Mouse (Mus musculus) hindbrain, embryonic 16.5 days (tissue): ENCODE data around the gene Cyp2t4. TPM values are rescaled to one million over a fixed set of nuclear protein-coding genes. Genes with fewer than 3 reads are reported as not detected.

Experiments used
- ATAC-seq: fragments of 200-750 bp; cut with Nextera tagmentation; 2 replicates; pipeline ENCODE4 v1.8.0; 2017; ENCODE audit warnings: moderate TSS enrichment, moderate library complexity
- H3K27ac ChIP-seq: fragments of 300-500 bp; sonication (generic); 2 replicates; pipeline ENCODE4 v1.5.1; 2014; ENCODE audit warnings: low read depth, mild to moderate bottlenecking, control low read depth, low read length, moderate library complexity
- H3K27me3 ChIP-seq: fragments of 300-500 bp; sonication (generic); replicated peaks from 2 replicates; pipeline ENCODE4 v1.6.1; 2014; ENCODE audit warnings: low read length; ENCODE audit not compliant: control insufficient read depth, insufficient read depth
- H3K36me3 ChIP-seq: fragments of 300-500 bp; sonication (generic); 2 replicates; pipeline ENCODE4 v1.6.1; 2014; ENCODE audit warnings: mild to moderate bottlenecking, low read length, moderate library complexity, mixed read lengths; ENCODE audit not compliant: control insufficient read depth, insufficient read depth
- H3K4me1 ChIP-seq: fragments of 300-500 bp; sonication (generic); 2 replicates; pipeline ENCODE4 v1.6.1; 2014; ENCODE audit warnings: low read depth, low read length; ENCODE audit not compliant: control insufficient read depth, insufficient read depth
- H3K4me2 ChIP-seq: fragments of 300-500 bp; sonication (generic); 2 replicates; pipeline ENCODE4 v1.6.1; 2014; ENCODE audit warnings: mild to moderate bottlenecking, low read length, control low read depth, moderate library complexity
- H3K4me3 ChIP-seq: fragments of 300-500 bp; sonication (generic); 2 replicates; pipeline ENCODE4 v1.5.1; 2014; ENCODE audit warnings: mild to moderate bottlenecking, low read length, control low read depth, moderate library complexity
- H3K9ac ChIP-seq: fragments of 300-500 bp; sonication (generic); 2 replicates; pipeline ENCODE4 v1.6.1; 2014; ENCODE audit warnings: low read depth, mild to moderate bottlenecking, control low read depth, low read length, moderate library complexity
- H3K9me3 ChIP-seq: fragments of 300-500 bp; sonication (generic); 2 replicates; pipeline ENCODE4 v1.6.1; 2014; ENCODE audit warnings: mild to moderate bottlenecking, low read length, moderate library complexity; ENCODE audit not compliant: control insufficient read depth
- WGBS: fragments of 180-500 bp; shearing (Covaris S2); extraction: QIAGEN DNeasy Blood & Tissue Kit; methylation state at CpG from one replicate; pipeline ENCODE4 v1.1.7; 2014; 5-methylcytosine and 5-hydroxymethylcytosine counted together
- polyA plus RNA-seq: library from polyadenylated mRNA; unstranded; fragments of >200 nt; fragmentation: Nextera tagmentation; extraction: Ambion mirVana; gene quantifications from 2 replicates; pipeline ENCODE4 v1.2.1, GENCODE M21; 2015

Cyp2t4 gene
- polyA plus RNA-seq, 1 experiment from 2014 or later = 0.13 TPM

DNA sequence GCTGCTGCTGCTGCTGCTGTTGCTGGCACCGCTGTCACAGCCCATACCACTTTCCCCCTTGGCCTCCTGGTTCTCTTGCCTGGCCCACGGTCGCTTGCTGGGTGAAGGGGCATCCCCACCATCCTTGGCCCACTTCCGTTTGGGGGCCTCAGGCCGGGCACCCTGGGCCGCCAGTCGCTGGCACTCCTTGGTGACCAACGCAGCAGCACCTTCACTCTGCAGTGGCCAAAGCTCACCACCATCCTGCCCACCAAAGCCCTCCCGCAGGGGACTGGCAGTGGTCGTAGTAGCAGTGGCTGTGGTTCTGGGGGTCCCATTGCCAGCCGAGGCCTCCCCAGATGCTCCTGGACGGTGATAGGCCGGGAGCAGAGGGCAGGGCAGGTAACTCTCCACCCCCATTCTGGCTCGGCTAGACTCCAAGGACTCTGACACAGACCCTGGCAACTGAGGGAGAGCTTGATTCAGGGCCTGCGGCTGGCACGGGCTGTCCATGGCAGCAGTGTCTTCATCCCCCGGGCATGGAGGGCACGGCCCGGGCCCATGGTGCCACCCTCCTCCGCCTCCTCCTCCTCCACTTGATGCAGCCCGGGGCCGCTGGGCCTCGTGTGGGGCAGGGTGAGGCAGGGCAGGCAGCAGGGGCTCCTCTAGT lies 11.6 kb downstream of the Cyp2t4 start:
- Histone ChIP-seq H3K27ac (peak overlapping the region; percentile 98; the same call in 1 of the 2 replicates), H3K36me3 (peaks cover 4% of the 10 kb centered on the region; the same call in 1 of the 2 replicates), H3K9ac (peak overlapping the region; percentile 91), H3K4me2 (peak overlapping the region; percentile 85), H3K9me3 (no peaks in the 10 kb centered on the region), H3K4me1 (peaks cover 61% of the 10 kb centered on the region), H3K4me3 (peak overlapping the region; percentile 81), H3K27me3 (no peaks in the 10 kb centered on the region)
- WGBS = 70% methylated on average over 23 of the region's 23 CpGs
- ATAC-seq = peak; percentile 5; the same call in 1 of the 2 replicates

DNA sequence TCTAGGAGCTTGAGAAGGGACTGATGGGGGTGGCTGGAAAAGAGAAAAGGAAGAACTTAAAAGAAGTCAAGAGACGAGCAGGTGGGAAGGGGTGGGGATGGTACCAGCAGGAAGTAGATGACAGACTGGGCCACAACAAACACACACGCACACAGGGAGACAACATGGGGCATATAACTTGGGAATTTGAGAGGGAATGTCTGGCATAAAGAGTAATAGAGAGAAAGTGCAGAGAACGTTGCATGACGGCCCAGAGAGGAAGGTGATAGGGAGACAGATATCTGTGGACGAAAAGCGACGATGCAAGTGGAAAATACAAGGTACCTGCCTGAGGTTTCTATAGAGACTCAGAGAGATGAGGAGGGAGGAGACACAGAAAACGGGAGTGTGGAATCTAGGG lies 12.2 kb downstream of the Cyp2t4 start:
- WGBS = under 1% methylated on average over 8 of the region's 8 CpGs
- H3K4me1 ChIP-seq = peaks cover 57% of the 10 kb centered on the region

DNA sequence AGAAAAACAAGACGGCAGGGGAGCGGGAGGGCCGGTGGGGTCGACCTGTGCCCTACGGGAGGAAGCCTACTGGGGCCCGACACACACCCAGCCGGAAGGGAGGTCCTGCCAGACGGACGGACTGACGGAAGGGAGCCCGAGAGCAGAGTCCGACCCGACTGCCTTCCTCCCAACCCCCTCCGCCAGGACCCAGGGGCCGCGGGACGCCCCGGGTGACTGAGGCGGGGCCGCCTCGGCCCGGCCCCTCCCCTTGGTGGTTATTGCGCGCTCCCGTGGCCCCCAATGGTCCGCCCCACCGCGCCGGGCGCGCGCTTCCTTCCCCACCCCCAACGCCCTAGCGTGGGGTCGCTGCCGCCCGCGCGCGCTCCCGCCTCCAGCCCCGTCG lies 12.7 kb downstream of the Cyp2t4 start:
- H3K27me3 ChIP-seq = no peaks in the 10 kb centered on the region
- under 1% methylated on average over 26 of the region's 43 CpGs for WGBS
- peak; percentile 63 for ATAC-seq
- H3K36me3 ChIP-seq = peaks cover 4% of the 10 kb centered on the region; the same call in 1 of the 2 replicates
- no peaks in the 10 kb centered on the region for H3K9me3 ChIP-seq
- H3K27ac ChIP-seq = peak overlapping the region; percentile 98
- H3K4me2 ChIP-seq = peak overlapping the region; percentile 85
- H3K4me3 ChIP-seq = peak overlapping the region; percentile 81
- H3K4me1 ChIP-seq = peaks cover 52% of the 10 kb centered on the region
- H3K9ac ChIP-seq = peak overlapping the region; percentile 91

More for the DNA sequence above, 12.2 kb downstream of the Cyp2t4 start:
- no peaks in the 10 kb centered on the region for H3K9me3 ChIP-seq
- peak overlapping the region; percentile 91 for H3K9ac ChIP-seq
- H3K4me3 ChIP-seq = peak overlapping the region; percentile 81
- H3K27me3 ChIP-seq = no peaks in the 10 kb centered on the region
- H3K36me3 ChIP-seq = peaks cover 4% of the 10 kb centered on the region; the same call in 1 of the 2 replicates
- peak overlapping the region; percentile 98 for H3K27ac ChIP-seq
- H3K4me2 ChIP-seq = peak overlapping the region; percentile 85
- 0 out of 2 replicates have a peak, but pooled peaks have one; percentile 1 for ATAC-seq

DNA sequence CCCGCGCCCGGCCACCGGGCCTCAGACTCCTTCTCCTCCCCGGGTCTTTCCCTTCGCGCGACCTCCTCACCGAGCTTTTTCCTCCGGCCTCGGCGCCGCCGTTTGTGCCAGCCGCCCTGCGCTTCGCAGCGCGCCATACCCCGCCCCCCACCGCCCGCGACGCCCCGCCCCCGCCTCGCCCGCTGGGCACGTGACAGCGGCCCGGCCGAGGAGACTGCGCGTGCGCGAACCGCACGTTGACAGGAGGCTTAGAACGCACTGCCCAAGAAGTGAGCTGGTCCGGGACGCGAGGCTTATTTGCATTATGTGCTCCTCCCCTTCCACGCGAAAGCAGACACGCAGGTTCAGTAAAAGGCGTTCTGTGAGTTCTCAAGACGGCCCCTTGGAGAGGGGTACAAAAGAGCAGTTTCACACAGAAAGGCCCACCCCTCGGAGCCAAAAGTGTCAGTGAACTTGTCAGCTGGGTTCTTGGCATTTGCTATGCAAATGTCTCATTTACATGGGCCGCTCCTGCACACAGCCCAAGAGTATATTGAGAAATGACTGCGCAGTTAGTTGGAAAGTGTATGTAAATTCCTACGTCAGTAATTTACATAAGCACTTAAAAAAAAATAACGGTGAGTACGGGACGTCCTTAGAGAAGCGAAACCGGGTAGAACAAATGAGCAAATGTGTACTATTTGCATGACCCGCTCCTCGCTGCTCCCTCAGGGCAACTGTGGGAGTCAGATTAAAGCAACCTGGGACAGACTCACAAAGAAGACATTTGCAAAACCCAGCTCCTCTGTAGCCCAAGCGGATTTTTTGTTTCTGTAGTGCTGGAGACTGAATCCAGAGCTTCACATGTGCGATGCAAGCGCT lies 13.3 kb downstream of the Cyp2t4 start, which contains the start of gene Egln2:
TSS of gene Egln2 (minus strand) at position 189 of the 861 bp plus-strand sequence.
- ATAC-seq = peak; percentile 81
- Histone ChIP-seq H3K9ac (peak within 1 kb of the TSS; percentile 91), H3K4me3 (peak within 1 kb of the TSS; percentile 81), H3K27me3 (no peaks in the 10 kb centered on the region), H3K4me1 (peaks cover 46% of the 10 kb centered on the region), H3K36me3 (peaks cover 4% of the 10 kb centered on the region; the same call in 1 of the 2 replicates), H3K9me3 (no peaks in the 10 kb centered on the region), H3K27ac (peak within 1 kb of the TSS; percentile 98), H3K4me2 (peak within 1 kb of the TSS; percentile 85)
- WGBS = 1% methylated on average over 61 of the region's 61 CpGs

DNA sequence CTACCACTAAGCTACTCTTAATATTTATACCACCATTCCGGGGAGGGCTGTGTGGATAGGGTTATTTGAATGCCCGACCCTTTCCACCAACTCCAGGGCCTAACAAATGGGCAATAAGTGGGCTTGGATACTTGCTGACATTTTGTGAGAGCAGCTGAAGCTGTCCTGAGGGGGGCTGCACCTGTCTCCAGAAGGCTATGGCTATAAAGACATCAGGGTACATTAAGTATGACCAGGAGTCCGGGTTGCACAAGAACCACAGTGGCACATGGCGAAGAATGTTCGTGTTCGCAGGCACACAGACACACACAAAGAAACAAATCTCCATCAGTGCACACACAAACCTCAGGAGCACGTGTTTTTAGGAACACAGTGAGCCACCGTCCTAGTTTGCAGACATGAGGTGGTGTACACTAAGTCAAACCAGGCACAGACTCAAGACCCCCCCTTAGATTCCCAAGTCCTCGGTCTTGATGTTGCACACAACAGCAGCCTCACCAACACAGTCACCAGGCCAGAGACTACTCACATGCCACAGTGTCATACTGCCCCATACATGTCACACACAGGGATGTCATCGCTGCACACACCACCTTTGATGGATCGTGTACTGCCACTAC lies 14.1 kb downstream of the Cyp2t4 start:
- Histone ChIP-seq H3K9me3 (no peaks in the 10 kb centered on the region), H3K27me3 (no peaks in the 10 kb centered on the region)
- 77% methylated on average over 11 of the region's 11 CpGs for WGBS

DNA sequence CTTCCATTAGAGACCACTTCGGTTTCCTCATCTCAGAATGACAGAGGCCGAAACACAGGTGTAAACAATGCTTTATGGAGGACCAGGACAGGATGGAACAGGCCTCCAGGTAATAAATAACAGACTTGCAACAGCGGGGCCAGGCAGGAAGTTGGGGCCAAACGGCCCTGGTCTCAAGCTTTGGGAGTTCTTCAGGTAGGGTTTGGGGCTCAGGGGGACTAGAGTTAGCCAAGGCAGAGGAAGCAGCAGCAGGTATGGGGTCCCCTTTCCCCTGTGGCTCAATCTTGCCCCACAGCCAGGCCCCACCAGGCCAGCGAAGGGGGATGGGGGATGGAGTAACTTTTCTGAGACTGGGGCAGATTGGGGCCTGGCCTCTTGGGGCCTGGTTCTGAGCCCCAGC lies 14.9 kb downstream of the Cyp2t4 start:
- Histone ChIP-seq H3K9me3 (no peaks in the 10 kb centered on the region), H3K36me3 (peaks cover 11% of the 10 kb centered on the region), H3K9ac (no peak overlapping the region), H3K4me1 (peaks cover 32% of the 10 kb centered on the region), H3K27ac (no peak overlapping the region), H3K27me3 (no peaks in the 10 kb centered on the region), H3K4me3 (no peak overlapping the region), H3K4me2 (no peak overlapping the region)
- no peak for ATAC-seq
- 95% methylated on average over 5 of the region's 5 CpGs for WGBS

More for the DNA sequence above, 14.1 kb downstream of the Cyp2t4 start:
- Histone ChIP-seq H3K4me2 (peak overlapping the region; percentile 85), H3K27ac (peak overlapping the region; percentile 98), H3K36me3 (peaks cover 7% of the 10 kb centered on the region), H3K4me3 (peak overlapping the region; percentile 81), H3K9ac (peak overlapping the region; percentile 91), H3K4me1 (peaks cover 39% of the 10 kb centered on the region)
- 0 out of 2 replicates have a peak, but pooled peaks have one; percentile 3 for ATAC-seq

DNA sequence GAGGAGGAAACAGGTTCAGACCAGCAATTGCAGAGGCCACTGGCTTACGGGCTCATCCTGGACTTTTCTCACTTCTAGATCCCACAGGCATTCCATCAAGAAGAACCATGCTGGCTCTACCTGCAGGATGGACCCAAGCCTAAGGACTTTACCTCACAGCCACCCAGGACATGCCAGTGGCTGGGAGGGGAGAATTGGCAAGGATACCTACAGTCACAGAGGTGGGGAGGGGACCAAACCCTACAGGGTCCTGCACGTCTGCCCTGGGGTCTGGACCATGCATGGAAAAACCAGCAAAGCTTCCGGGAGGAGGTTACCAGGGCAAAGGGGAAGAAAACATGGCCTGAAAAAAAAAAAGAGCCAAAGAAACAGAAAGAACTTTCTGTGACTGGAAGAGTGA lies 17.5 kb downstream of the Cyp2t4 start:
- H3K36me3 ChIP-seq = peaks cover 14% of the 10 kb centered on the region
- H3K9me3 ChIP-seq = no peaks in the 10 kb centered on the region
- 92% methylated on average over 3 of the region's 3 CpGs for WGBS
- H3K4me3 ChIP-seq = no peak overlapping the region
- H3K4me1 ChIP-seq = peaks cover 9% of the 10 kb centered on the region
- no peak for ATAC-seq
- H3K4me2 ChIP-seq = no peak overlapping the region
- H3K27ac ChIP-seq = no peak overlapping the region
- no peak overlapping the region for H3K9ac ChIP-seq
- H3K27me3 ChIP-seq = no peaks in the 10 kb centered on the region

DNA sequence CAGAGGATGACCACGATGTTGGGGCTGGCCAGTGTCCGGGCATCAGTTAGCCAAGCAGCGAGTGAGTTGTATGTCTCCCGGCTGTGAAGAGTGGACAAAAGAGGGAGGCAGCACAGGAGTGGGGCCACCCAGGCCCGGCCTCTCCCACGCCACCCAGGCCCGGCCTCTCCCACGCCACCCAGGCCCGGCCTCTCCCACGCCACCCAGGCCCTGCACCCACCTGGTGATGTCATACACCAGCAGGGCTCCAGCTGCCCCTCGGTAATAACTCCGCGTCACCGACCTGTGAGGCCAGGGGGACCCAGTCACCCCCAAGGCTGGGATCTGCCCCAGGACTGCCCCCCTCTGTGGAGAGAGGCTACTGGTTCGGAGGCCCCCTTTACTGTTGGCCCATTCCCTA lies 21.0 kb downstream of the Cyp2t4 start:
- no peak for ATAC-seq
- no peaks in the 10 kb centered on the region for H3K9me3 ChIP-seq
- H3K36me3 ChIP-seq = peaks cover 14% of the 10 kb centered on the region
- WGBS = 97% methylated on average over 12 of the region's 15 CpGs
- H3K4me2 ChIP-seq = no peak overlapping the region
- no peak overlapping the region for H3K9ac ChIP-seq
- no peaks in the 10 kb centered on the region for H3K27me3 ChIP-seq
- peaks cover 9% of the 10 kb centered on the region for H3K4me1 ChIP-seq
- H3K27ac ChIP-seq = no peak overlapping the region
- no peak overlapping the region for H3K4me3 ChIP-seq
